Mouse (Mus musculus) CH12F3 (cell line): ENCODE data around the gene Cwf19l1.
"Not testable (repeated sequence)": the region's sequence is repeated elsewhere in the genome, so short reads cannot be mapped to it uniquely, and the experiment has no call there.

Experiments used
- in situ Hi-C: fragments of 300-500 bp; cut with MboI; formaldehyde crosslinking; loops from 2 replicates; pipeline ENCODE4 v1.14.3; 2020; ENCODE audit warnings: low sequenced_read_pairs

Gene Cwf19l1

GRCm38 (mm10) chr19:44135072-44135959 lies at the start of gene Cwf19l1:
Cwf19l1 (minus strand) TSS chr19:44135876.
- in situ Hi-C loops: no loop called here

GRCm38 (mm10) chr19:44183968-44184367 lies 48.3 kb upstream of the Cwf19l1 start:
- in situ Hi-C loops: no loop called here

GRCm38 (mm10) chr19:44180502-44180901 lies 44.8 kb upstream of the Cwf19l1 start:
- in situ Hi-C loops: no loop called here

GRCm38 (mm10) chr19:44176741-44177140 lies 41.1 kb upstream of the Cwf19l1 start:
- in situ Hi-C loops: no loop called here

- in situ Hi-C loops: no loop called here
These were observed 39.2 kb upstream of the Cwf19l1 start for GRCm38 (mm10) chr19:44174835-44175234.

- in situ Hi-C loops: no loop called here
These were observed 25.8 kb upstream of the Cwf19l1 start for GRCm38 (mm10) chr19:44161515-44161914.

GRCm38 (mm10) chr19:44159386-44159785 lies 23.7 kb upstream of the Cwf19l1 start:
- in situ Hi-C loops: no loop called here

GRCm38 (mm10) chr19:44157005-44157404 lies 21.3 kb upstream of the Cwf19l1 start:
- in situ Hi-C loops: no loop called here

- in situ Hi-C loops: no loop called here
These were observed 18.1 kb upstream of the Cwf19l1 start for GRCm38 (mm10) chr19:44153781-44154180.

GRCm38 (mm10) chr19:44148991-44149390 lies 13.3 kb upstream of the Cwf19l1 start:
- in situ Hi-C loops: no loop called here

- in situ Hi-C loops: no loop called here
These were observed 12.7 kb upstream of the Cwf19l1 start for GRCm38 (mm10) chr19:44148345-44148744.

GRCm38 (mm10) chr19:44146951-44147350 lies 11.3 kb upstream of the Cwf19l1 start:
- in situ Hi-C loops: no loop called here

GRCm38 (mm10) chr19:44146568-44146879 lies 10.8 kb upstream of the Cwf19l1 start:
- in situ Hi-C loops: no loop called here

GRCm38 (mm10) chr19:44145702-44146567 lies 10.3 kb upstream of the Cwf19l1 start, which contains the start of gene Bloc1s2:
Bloc1s2 (minus strand) TSS chr19:44146446.
- in situ Hi-C loops: no loop called here

- in situ Hi-C loops: no loop called here
These were observed 8.7 kb upstream of the Cwf19l1 start for GRCm38 (mm10) chr19:44144366-44144765.

- in situ Hi-C loops: no loop called here
These were observed 347 bp upstream of the Cwf19l1 start for GRCm38 (mm10) chr19:44135960-44136485.

- in situ Hi-C loops: no loop called here
These were observed 2.8 kb downstream of the Cwf19l1 start for GRCm38 (mm10) chr19:44132917-44133316.

- in situ Hi-C loops: no loop called here
These were observed 7.1 kb downstream of the Cwf19l1 start for GRCm38 (mm10) chr19:44128560-44128959.

- in situ Hi-C loops: no loop called here
These were observed 7.8 kb downstream of the Cwf19l1 start for GRCm38 (mm10) chr19:44127729-44128497.

GRCm38 (mm10) chr19:44121137-44121536 lies 14.5 kb downstream of the Cwf19l1 start:
- in situ Hi-C loops: no loop called here

- in situ Hi-C loops: not testable (repeated sequence)
These were observed 15.0 kb downstream of the Cwf19l1 start for GRCm38 (mm10) chr19:44120686-44121085.
